In the genomic region with DNA sequence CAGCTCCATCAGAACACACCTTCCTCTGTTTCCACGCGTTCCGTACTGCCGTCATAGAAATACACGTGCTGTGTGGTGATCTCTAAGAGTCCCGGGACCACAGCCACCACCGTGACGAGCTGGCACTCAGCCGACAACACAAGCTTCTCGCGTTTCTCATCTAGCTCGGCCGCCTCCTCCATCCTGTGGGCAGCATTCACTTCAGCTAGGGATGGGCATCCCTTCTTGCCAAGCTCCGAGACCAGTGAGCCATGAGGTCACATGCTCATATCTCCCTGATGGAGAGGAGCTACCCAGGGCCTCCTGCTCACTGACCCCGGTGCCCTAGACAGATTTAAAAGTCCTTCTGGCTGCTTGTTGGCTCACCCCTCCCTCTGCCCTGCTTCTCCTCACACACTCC, we compare ENCODE assay signal across 23 mouse cellular contexts. TPM values are rescaled to one million over a fixed set of nuclear protein-coding genes. Genes with fewer than 3 reads are reported as not detected.
A peak's percentile ranks its signal among the peaks of the same experiment; 100 is the strongest.
DNase-seq lines count a peak whose midpoint lies in the region; ATAC-seq and TF ChIP-seq lines count a peak whose summit lies in the region.
"Had no signal": no experiment of that assay in that cellular context is flagged by ENCODE, and none has a peak within 500 bp of the region (broad histone marks: within the 10 kb centered on the region; RNA-seq: fewer than 3 reads in every experiment).

No protein-coding gene starts in this region.

- ATAC-seq in heart, embryonic 11.5 days (replicated peaks; ENCODE audit: insufficient number of reproducible peaks, low FRiP score, low TSS enrichment), result no peak
- ATAC-seq: forebrain, embryonic 15.5 days; intestine, postnatal 0 days had no signal

- no peak overlapping the region for H3K4me2 ChIP-seq in heart, embryonic 11.5 days
- H3K4me2 ChIP-seq: forebrain, embryonic 15.5 days; heart, embryonic 13.5 days; liver, embryonic 15.5 days had no signal

- peak; percentile 25 for DNase-seq in cerebellum, adult 11-12 months
- no peak for DNase-seq in cerebellum, adult 2 months
- DNase-seq in Muller cell, postnatal 12 days (ENCODE audit: inconsistent ontology term), result peak; percentile 47
- peak; percentile 65 for DNase-seq in kidney, adult 9 months
- peak; percentile 70 to 87 for DNase-seq in kidney, postnatal 25 days
- no peak for DNase-seq in left cerebral cortex, postnatal 4 days
- DNase-seq: adrenal gland, postnatal 36 days; cerebellum, adult 11 months; gastrocnemius, postnatal 14 days; heart, adult 18-20 months; heart, postnatal 14 days; layer of hippocampus, adult 9-11 months; liver; midbrain, embryonic 14.5 days; right cerebral cortex, postnatal 14 days; spleen, adult 18-20 months; thymus, postnatal 25 days had no signal

- no peak for TF ChIP-seq POLR2A in cerebellum, adult 2 months (IDR thresholded peaks at IDR 0.05; ENCODE audit: borderline replicate concordance, insufficient read depth, low read length)

- intact Hi-C loops in left cerebral cortex, postnatal 4 days (cut with DNase I), result no loop called here

- H3K36me3 ChIP-seq in heart, embryonic 11.5 days (ENCODE audit: control insufficient read depth, insufficient read depth, low read length), result no peaks in the 10 kb centered on the region
- H3K36me3 ChIP-seq: forebrain, embryonic 15.5 days had no signal

- H3K9me3 ChIP-seq in heart, embryonic 11.5 days (replicated peaks; ENCODE audit: control insufficient read depth, low read length), result no peaks in the 10 kb centered on the region
- H3K9me3 ChIP-seq: embryonic facial prominence, embryonic 10.5 days; forebrain, embryonic 15.5 days; heart, embryonic 13.5 days; liver, embryonic 15.5 days had no signal

- no peak overlapping the region for H3K4me3 ChIP-seq in cerebellum, adult 2 months (replicated peaks; ENCODE audit: insufficient read depth, low read depth, low read length)
- H3K4me3 ChIP-seq in heart, embryonic 11.5 days (ENCODE audit: low read depth, low read length), result no peak overlapping the region
- H3K4me3 ChIP-seq: embryonic facial prominence, embryonic 10.5 days; forebrain, embryonic 15.5 days; heart, embryonic 13.5 days; liver, embryonic 15.5 days had no signal

- peaks cover 2% of the 10 kb centered on the region; the same call in 1 of the 2 replicates for H3K4me1 ChIP-seq in cerebellum, adult 2 months (ENCODE audit: control insufficient read depth, insufficient read depth, low read length)
- peaks cover 4% of the 10 kb centered on the region for H3K4me1 ChIP-seq in heart, embryonic 11.5 days (ENCODE audit: control insufficient read depth, insufficient read depth, low read length)

- TF ChIP-seq CTCF in cerebellum, adult 2 months (IDR thresholded peaks at IDR 0.05; ENCODE audit: borderline replicate concordance, insufficient read depth, low read depth, low read length), result no peak

- no peaks in the 10 kb centered on the region for H3K27me3 ChIP-seq in cerebellum, adult 2 months (ENCODE audit: control insufficient read depth, insufficient read depth, low read length)
- peaks cover 37% of the 10 kb centered on the region for H3K27me3 ChIP-seq in heart, embryonic 11.5 days (ENCODE audit: control insufficient read depth, insufficient read depth, low read length)
- H3K27me3 ChIP-seq: liver, embryonic 15.5 days had no signal

- H3K9ac ChIP-seq in heart, embryonic 11.5 days (ENCODE audit: low read depth, low read length), result no peak overlapping the region
- H3K9ac ChIP-seq: forebrain, embryonic 15.5 days; heart, embryonic 13.5 days; liver, embryonic 15.5 days had no signal

- H3K27ac ChIP-seq in cerebellum, adult 2 months (ENCODE audit: insufficient read depth, low read length), result no peak overlapping the region
- no peak overlapping the region for H3K27ac ChIP-seq in heart, embryonic 11.5 days (ENCODE audit: low read depth, low read length)
- H3K27ac ChIP-seq: embryonic facial prominence, embryonic 10.5 days; forebrain, embryonic 15.5 days; heart, embryonic 13.5 days; liver, embryonic 15.5 days had no signal

- 31% methylated on average over 15 of the region's 15 CpGs for WGBS in cerebellum, adult 2 months
- 89% methylated on average over 15 of the region's 15 CpGs for WGBS in heart, embryonic 11.5 days (ENCODE audit: insufficient replicate concordance)

RNA-seq across cellular contexts. Expression of a gene that starts 5.9 kb away (rescaled TPM):
- 3.2 and 3.5 TPM in 2 replicates for polyA plus RNA-seq in cerebellum, adult 2 months (2012; rRNA removed)
- total RNA-seq in left cerebral cortex, postnatal 4 days (2021), result 1 to 10 TPM; 5.9 to 8.6 TPM
- polyA plus RNA-seq in heart, embryonic 11.5 days (2014; fragmentation: Nextera tagmentation; extraction: Ambion mirVana), result 12.6 and 19.1 TPM in 2 replicates

RNA-seq across cellular contexts. Expression of a gene that starts 23.8 kb away (rescaled TPM):
- 16.8 and 19.1 TPM in 2 replicates for polyA plus RNA-seq in cerebellum, adult 2 months (2012; rRNA removed)
- total RNA-seq in left cerebral cortex, postnatal 4 days (2021), result 10 to 100 TPM; 13.0 to 14.6 TPM
- 1.4 and 1.6 TPM in 2 replicates for polyA plus RNA-seq in heart, embryonic 11.5 days (2014; fragmentation: Nextera tagmentation; extraction: Ambion mirVana)

RNA-seq across cellular contexts. Expression of a gene that starts 26.1 kb away (rescaled TPM):
- 98.5 and 102 TPM in 2 replicates for polyA plus RNA-seq in cerebellum, adult 2 months (2012; rRNA removed)
- 10 to 100 TPM; 43.1 to 46.6 TPM for total RNA-seq in left cerebral cortex, postnatal 4 days (2021)
- 135 and 149 TPM in 2 replicates for polyA plus RNA-seq in heart, embryonic 11.5 days (2014; fragmentation: Nextera tagmentation; extraction: Ambion mirVana)

Comparison
In these comparisons a context has a peak if more than half of its experiments do, and no peak if none do; other contexts are left out.
1. DNase-seq: peak in cerebellum, adult 11-12 months (single experiment), Muller cell, postnatal 12 days (single experiment), kidney, adult 9 months (single experiment) and kidney, postnatal 25 days (2 of 2); none in cerebellum, adult 2 months (0 of 2) and left cerebral cortex, postnatal 4 days (single experiment).